Mouse (Mus musculus) frontal cortex, adult 2 months (tissue): Measurements from ENCODE around the gene Krt10. TPM values are rescaled to one million over a fixed set of nuclear protein-coding genes. Genes with fewer than 3 reads are reported as not detected.

Experiments
- DNase-seq, 2 experiments: peaks; one replicate each; pipeline ENCODE4 v3.0.0; 2022; ENCODE audit warnings: low spot score in 1 of 2; ENCODE audit errors: extremely low spot score in 1 of 2
- polyA plus RNA-seq: library from polyadenylated mRNA; depleted of rRNA; stranded (reverse); fragments of >200 nt; gene quantifications from 2 replicates; pipeline ENCODE4 v1.2.3, GENCODE M21; 2012; rRNA removed

Krt10 gene
- polyA plus RNA-seq, 1 experiment: 11.7 TPM

GRCm38 (mm10) chr11:99379568-99379967 is 9.6 kb downstream of the Krt10 start:
- peak; percentile 46 to 91 for DNase-seq

DNA sequence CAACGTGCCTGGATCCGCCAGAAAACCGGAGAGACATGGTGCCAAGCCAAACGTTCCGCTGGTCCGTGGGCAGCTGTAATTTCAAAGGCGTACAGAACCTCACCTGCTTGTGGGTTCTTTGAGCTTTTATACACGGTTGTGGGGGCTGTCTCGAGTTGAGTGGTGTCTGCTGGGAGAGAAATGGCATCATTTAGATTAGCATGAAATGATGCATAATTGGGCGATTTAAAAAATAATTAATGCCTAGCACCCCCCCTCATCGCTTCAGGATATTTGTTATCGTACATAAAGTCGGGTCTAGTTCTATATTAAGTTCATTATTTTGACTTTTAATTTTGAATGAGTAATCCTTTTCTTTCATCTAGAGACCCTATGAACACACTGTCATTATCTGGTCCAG is 14.4 kb downstream of the Krt10 start, which contains the start of gene Krt28:
TSS of gene Krt28 (minus strand) at position 101 of the 400 bp plus-strand sequence.
- no peak for DNase-seq

DNA sequence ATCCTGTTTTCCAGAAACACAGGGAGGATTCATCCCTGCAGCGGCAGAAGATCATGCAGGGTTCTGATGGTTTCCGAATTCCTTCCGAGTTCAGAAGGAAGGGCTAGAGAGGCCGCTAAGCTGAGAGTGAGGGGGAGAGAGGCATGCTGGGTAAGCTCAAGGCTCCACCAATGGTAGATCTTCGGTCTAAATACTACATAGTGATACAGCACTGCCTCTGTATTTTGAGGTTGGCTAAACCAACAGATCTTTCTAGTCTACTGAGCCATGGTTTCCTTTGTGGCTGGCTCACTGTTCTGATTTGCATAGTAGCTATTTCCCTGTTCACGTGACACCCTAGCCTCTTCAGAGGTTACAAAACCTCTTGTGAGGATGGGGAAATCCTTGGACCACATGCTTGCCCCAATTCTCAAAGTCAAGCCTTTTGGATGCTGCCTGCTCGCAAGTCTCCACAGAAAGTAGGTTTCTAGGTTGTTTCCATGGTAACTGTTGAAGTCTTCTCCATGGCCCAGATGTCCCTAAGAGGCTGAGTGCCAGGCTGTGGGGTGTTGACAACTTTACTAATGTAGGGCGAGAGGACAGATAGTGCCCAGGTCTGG is 19.2 kb downstream of the Krt10 start:
- peak; percentile 49 to 76 for DNase-seq

DNA sequence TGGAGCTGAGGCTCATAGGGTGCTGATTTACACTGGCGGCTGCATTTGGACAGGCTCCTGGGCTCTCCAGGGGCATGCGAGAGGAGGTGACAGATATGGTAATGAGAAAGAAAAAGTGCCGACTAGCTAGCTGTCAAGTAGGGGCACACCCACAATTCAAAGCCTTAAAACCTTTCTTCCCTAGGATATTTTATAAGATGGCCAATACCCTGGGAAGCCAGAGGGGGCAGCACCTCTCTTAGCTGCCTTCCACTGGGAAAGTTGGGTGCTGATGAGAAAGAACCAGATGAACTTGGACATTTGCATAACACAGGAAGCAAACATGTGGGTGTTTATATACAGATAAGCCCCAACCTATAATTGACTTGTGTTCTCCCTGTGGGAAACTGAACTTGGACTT is 19.9 kb downstream of the Krt10 start:
- DNase-seq: no peak

GRCm38 (mm10) chr11:99366791-99367190 is 22.4 kb downstream of the Krt10 start:
- no peak for DNase-seq

- peak in 1 of 2 experiments; percentile 78 for DNase-seq
These were observed 24.8 kb downstream of the Krt10 start for GRCm38 (mm10) chr11:99364412-99364811.

GRCm38 (mm10) chr11:99361423-99361822 is 27.7 kb downstream of the Krt10 start:
- DNase-seq: no peak

DNA sequence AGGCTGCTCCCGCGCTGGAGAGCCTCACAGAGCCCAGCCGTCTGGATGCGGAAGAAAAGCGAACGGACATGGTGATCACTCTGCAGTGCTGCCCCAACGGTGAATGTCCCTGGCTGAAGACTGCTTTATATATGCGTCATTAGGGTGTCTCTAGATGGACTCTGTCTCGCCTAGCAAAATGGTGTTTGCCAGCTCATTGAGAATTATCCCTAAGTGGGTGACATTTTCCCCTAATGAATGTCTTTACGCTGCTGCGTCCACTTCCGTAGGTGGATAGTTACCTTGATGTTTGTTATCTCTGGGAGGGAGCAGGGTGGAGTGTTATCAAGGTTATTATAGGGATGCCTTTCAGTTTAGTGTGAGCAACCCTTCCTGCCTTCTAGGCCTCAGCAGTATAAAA is 38.2 kb downstream of the Krt10 start, which contains the start of gene Krt27:
TSS of gene Krt27 (minus strand) at position 101 of the 400 bp plus-strand sequence.
- DNase-seq: no peak

- DNase-seq: no peak
These were observed 49.8 kb downstream of the Krt10 start for GRCm38 (mm10) chr11:99339299-99339847.

- DNase-seq: no peak
These were observed 51.3 kb downstream of the Krt10 start, which contains the start of gene Krt26 for GRCm38 (mm10) chr11:99337866-99338265. TSS of gene Krt26 (minus strand) at chr11:99337966.

Other genes with a start within 250 kb of the Krt10 start
- 0.14 and 0.19 TPM in 2 replicates for gene Ccr7, start 234.3 kb downstream of the Krt10 start, polyA plus RNA-seq
- gene Smarce1, start 158.3 kb downstream of the Krt10 start, polyA plus RNA-seq: 93.5 and 97.6 TPM in 2 replicates
- gene Krt222, start 145.3 kb downstream of the Krt10 start, polyA plus RNA-seq: 21.4 and 22.9 TPM in 2 replicates
- not detected in 2 replicates for gene Krt24, start 104.1 kb downstream of the Krt10 start, polyA plus RNA-seq
- gene Krt25, start 66.4 kb downstream of the Krt10 start, polyA plus RNA-seq: 0.06 and 0.15 TPM in 2 replicates
- 0.06 TPM in 1 of 2 replicates, not detected in the other for gene Krt26, start 51.4 kb downstream of the Krt10 start, polyA plus RNA-seq
- gene Krt27, start 38.3 kb downstream of the Krt10 start, polyA plus RNA-seq: 0.19 TPM in 1 of 2 replicates, not detected in the other
- gene Krt28, start 14.5 kb downstream of the Krt10 start, polyA plus RNA-seq: 0.17 TPM in 1 of 2 replicates, not detected in the other
- 6.7 and 9.7 TPM in 2 replicates for gene Krt12, start 32.9 kb upstream of the Krt10 start, polyA plus RNA-seq
- 0.08 TPM in 2 replicates for gene Krt20, start 48.8 kb upstream of the Krt10 start, polyA plus RNA-seq
- gene Krt23, start 103.8 kb upstream of the Krt10 start, polyA plus RNA-seq: 0.15 TPM in 1 of 2 replicates, not detected in the other
- not detected in 2 replicates for gene Krt39, start 132.0 kb upstream of the Krt10 start, polyA plus RNA-seq
- gene Krt40, start 153.8 kb upstream of the Krt10 start, polyA plus RNA-seq: 0.08 TPM in 1 of 2 replicates, not detected in the other
- not detected in 2 replicates for gene Krtap3-3, start 161.5 kb upstream of the Krt10 start, polyA plus RNA-seq
- not detected in 2 replicates for gene Krtap3-2, start 167.5 kb upstream of the Krt10 start, polyA plus RNA-seq
- gene Gm11939, start 170.1 kb upstream of the Krt10 start, polyA plus RNA-seq: not detected in 2 replicates
- not detected in 2 replicates for gene Krtap3-1, start 177.3 kb upstream of the Krt10 start, polyA plus RNA-seq
- gene Krtap1-5, start 191.7 kb upstream of the Krt10 start, polyA plus RNA-seq: not detected in 2 replicates
- not detected in 2 replicates for gene Krtap1-4, start 194.3 kb upstream of the Krt10 start, polyA plus RNA-seq
- gene Krtap1-3, start 202.0 kb upstream of the Krt10 start, polyA plus RNA-seq: not detected in 2 replicates
- not detected in 2 replicates for gene Krtap9-3, start 208.7 kb upstream of the Krt10 start, polyA plus RNA-seq
- not detected in 2 replicates for gene Gm11938, start 213.9 kb upstream of the Krt10 start, polyA plus RNA-seq
- gene Gm11937, start 220.8 kb upstream of the Krt10 start, polyA plus RNA-seq: not detected in 2 replicates
- gene Krtap2-4, start 225.5 kb upstream of the Krt10 start, polyA plus RNA-seq: not detected in 2 replicates
- gene Gm11562, start 231.1 kb upstream of the Krt10 start, polyA plus RNA-seq: not detected in 2 replicates
- gene Krtap4-1, start 238.9 kb upstream of the Krt10 start, polyA plus RNA-seq: not detected in 2 replicates
- not detected in 2 replicates for gene Krtap4-2, start 245.7 kb upstream of the Krt10 start, polyA plus RNA-seq